Mouse (Mus musculus) intestine, embryonic 16.5 days (tissue): ENCODE results near the gene Dtx2. TPM values are rescaled to one million over a fixed set of nuclear protein-coding genes. Genes with fewer than 3 reads are reported as not detected.

Experiments used
- ATAC-seq: fragments of 200-750 bp; cut with Nextera tagmentation; 2 replicates; pipeline ENCODE4 v1.8.0; 2017; ENCODE audit warnings: moderate TSS enrichment, moderate library complexity
- H3K27ac ChIP-seq: fragments of 300-500 bp; sonication (generic); 2 replicates; pipeline ENCODE4 v1.5.1; 2014; ENCODE audit warnings: mild to moderate bottlenecking, low read length
- H3K27me3 ChIP-seq: fragments of 300-500 bp; sonication (generic); replicated peaks from 2 replicates; pipeline ENCODE4 v1.6.1; 2014; ENCODE audit warnings: low read length, control low read depth, mixed read lengths; ENCODE audit not compliant: control insufficient read depth, insufficient read depth
- H3K36me3 ChIP-seq: fragments of 300-500 bp; sonication (generic); 2 replicates; pipeline ENCODE4 v1.6.1; 2014; ENCODE audit warnings: low read length, control low read depth; ENCODE audit not compliant: control insufficient read depth, insufficient read depth
- H3K4me1 ChIP-seq: fragments of 300-500 bp; sonication (generic); 2 replicates; pipeline ENCODE4 v1.6.1; 2014; ENCODE audit warnings: low read length, control low read depth, mixed read lengths; ENCODE audit not compliant: control insufficient read depth, insufficient read depth
- H3K4me2 ChIP-seq: fragments of 300-500 bp; sonication (generic); 2 replicates; pipeline ENCODE4 v1.6.1; 2014; ENCODE audit warnings: low read depth, low read length, control low read depth
- H3K4me3 ChIP-seq: fragments of 300-500 bp; sonication (generic); 2 replicates; pipeline ENCODE4 v1.5.1; 2014; ENCODE audit warnings: mild to moderate bottlenecking, low read length
- H3K9ac ChIP-seq: fragments of 300-500 bp; sonication (generic); 2 replicates; pipeline ENCODE4 v1.6.1; 2014; ENCODE audit warnings: low read depth, low read length
- H3K9me3 ChIP-seq: fragments of 300-500 bp; sonication (generic); 2 replicates; pipeline ENCODE4 v1.6.1; 2016; ENCODE audit warnings: low read length, control low read depth; ENCODE audit not compliant: control insufficient read depth
- WGBS: fragments of 180-500 bp; shearing (Covaris S2); extraction: QIAGEN DNeasy Blood & Tissue Kit; methylation state at CpG from one replicate; pipeline ENCODE4 v1.1.7; 2014; 5-methylcytosine and 5-hydroxymethylcytosine counted together
- polyA plus RNA-seq: library from polyadenylated mRNA; unstranded; fragments of >200 nt; fragmentation: Nextera tagmentation; extraction: Ambion mirVana; gene quantifications from 2 replicates; pipeline ENCODE4 v1.2.1, GENCODE M21; 2015

Gene Dtx2
- polyA plus RNA-seq, 1 experiment from 2014 or later: 21.6 TPM

- H3K9ac ChIP-seq: 0 out of 2 replicates have a peak overlapping the region, but pooled peaks have one; percentile 11
- no peak overlapping the region for H3K4me3 ChIP-seq
- 85% methylated on average over 10 of the region's 10 CpGs for WGBS
- H3K9me3 ChIP-seq: no peaks in the 10 kb centered on the region
- H3K36me3 ChIP-seq: peaks cover 9% of the 10 kb centered on the region; the same call in 1 of the 2 replicates
- peaks cover 4% of the 10 kb centered on the region; the same call in 1 of the 2 replicates for H3K4me1 ChIP-seq
- no peak overlapping the region for H3K4me2 ChIP-seq
- ATAC-seq: no peak
- H3K27me3 ChIP-seq: no peaks in the 10 kb centered on the region
- no peak overlapping the region for H3K27ac ChIP-seq
Observed at GRCm38 (mm10) chr5:136014877-136015276, 20.3 kb downstream of the Dtx2 start.

- Histone ChIP-seq H3K9me3 (no peaks in the 10 kb centered on the region), H3K4me1 (peaks cover 6% of the 10 kb centered on the region; the same call in 1 of the 2 replicates), H3K36me3 (peaks cover 7% of the 10 kb centered on the region; the same call in 1 of the 2 replicates), H3K9ac (0 out of 2 replicates have a peak overlapping the region, but pooled peaks have one; percentile 37), H3K4me2 (no peak overlapping the region), H3K27me3 (no peaks in the 10 kb centered on the region), H3K27ac (no peak overlapping the region), H3K4me3 (no peak overlapping the region)
- WGBS: 76% methylated on average over 10 of the region's 10 CpGs
- ATAC-seq: 0 out of 2 replicates have a peak, but pooled peaks have one; percentile 21
Observed at GRCm38 (mm10) chr5:136015586-136015985, 21.0 kb downstream of the Dtx2 start.

- no peaks in the 10 kb centered on the region for H3K27me3 ChIP-seq
- H3K4me3 ChIP-seq: no peak overlapping the region
- H3K36me3 ChIP-seq: peaks cover 6% of the 10 kb centered on the region; the same call in 1 of the 2 replicates
- H3K4me1 ChIP-seq: peaks cover 6% of the 10 kb centered on the region; the same call in 1 of the 2 replicates
- peak; percentile 60 for ATAC-seq
- no peak overlapping the region; the same call in 1 of the 2 replicates for H3K27ac ChIP-seq
- WGBS: 75% methylated on average over 10 of the region's 10 CpGs
- H3K9ac ChIP-seq: 0 out of 2 replicates have a peak overlapping the region, but pooled peaks have one; percentile 31
- no peaks in the 10 kb centered on the region for H3K9me3 ChIP-seq
- H3K4me2 ChIP-seq: no peak overlapping the region
Observed at GRCm38 (mm10) chr5:136016014-136016876, 21.6 kb downstream of the Dtx2 start.

- Histone ChIP-seq H3K4me2 (no peak overlapping the region), H3K27me3 (no peaks in the 10 kb centered on the region), H3K4me3 (no peak overlapping the region), H3K36me3 (no peaks in the 10 kb centered on the region; the same call in 1 of the 2 replicates), H3K4me1 (peaks cover 6% of the 10 kb centered on the region; the same call in 1 of the 2 replicates), H3K27ac (no peak overlapping the region), H3K9ac (no peak overlapping the region), H3K9me3 (no peaks in the 10 kb centered on the region)
- ATAC-seq: no peak
- WGBS: 86% methylated on average over 6 of the region's 6 CpGs
Observed at GRCm38 (mm10) chr5:136017262-136017661, 22.7 kb downstream of the Dtx2 start.

- WGBS: 81% methylated on average over 2 of the region's 2 CpGs
Observed at GRCm38 (mm10) chr5:136018726-136019125, 24.1 kb downstream of the Dtx2 start.

GRCm38 (mm10) chr5:136019907-136020306 is 25.3 kb downstream of the Dtx2 start:
- ATAC-seq: peak; percentile 24; the same call in 1 of the 2 replicates
- Histone ChIP-seq H3K27me3 (no peaks in the 10 kb centered on the region), H3K4me3 (no peak overlapping the region), H3K9me3 (no peaks in the 10 kb centered on the region), H3K9ac (no peak overlapping the region), H3K36me3 (no peaks in the 10 kb centered on the region; the same call in 1 of the 2 replicates), H3K27ac (0 out of 2 replicates have a peak overlapping the region, but pooled peaks have one; percentile 4), H3K4me2 (no peak overlapping the region), H3K4me1 (peaks cover 6% of the 10 kb centered on the region; the same call in 1 of the 2 replicates)
- WGBS: 38% methylated on average over 1 of the region's 1 CpGs

More at GRCm38 (mm10) chr5:136018726-136019125, 24.1 kb downstream of the Dtx2 start:
- Histone ChIP-seq H3K4me1 (peaks cover 6% of the 10 kb centered on the region; the same call in 1 of the 2 replicates), H3K27me3 (no peaks in the 10 kb centered on the region), H3K4me2 (no peak overlapping the region), H3K4me3 (no peak overlapping the region), H3K9ac (no peak overlapping the region), H3K27ac (no peak overlapping the region), H3K36me3 (no peaks in the 10 kb centered on the region; the same call in 1 of the 2 replicates), H3K9me3 (no peaks in the 10 kb centered on the region)
- ATAC-seq: no peak

- no peak for ATAC-seq
- no peaks in the 10 kb centered on the region for H3K4me1 ChIP-seq
- H3K9ac ChIP-seq: no peak overlapping the region
- no peaks in the 10 kb centered on the region for H3K9me3 ChIP-seq
- no peak overlapping the region for H3K27ac ChIP-seq
- H3K4me3 ChIP-seq: no peak overlapping the region
- 0 out of 2 replicates have a peak, but pooled peaks cover 7% of the 10 kb centered on the region for H3K36me3 ChIP-seq
- no peaks in the 10 kb centered on the region for H3K27me3 ChIP-seq
- WGBS: 92% methylated on average over 3 of the region's 3 CpGs
- H3K4me2 ChIP-seq: no peak overlapping the region
Observed at GRCm38 (mm10) chr5:136025712-136026111, 31.1 kb downstream of the Dtx2 start.

- Histone ChIP-seq H3K9me3 (no peaks in the 10 kb centered on the region), H3K4me2 (no peak overlapping the region), H3K36me3 (peaks cover 10% of the 10 kb centered on the region; the same call in 1 of the 2 replicates), H3K4me1 (no peaks in the 10 kb centered on the region), H3K27me3 (no peaks in the 10 kb centered on the region), H3K4me3 (no peak overlapping the region), H3K27ac (no peak overlapping the region), H3K9ac (no peak overlapping the region)
- no peak for ATAC-seq
- 90% methylated on average over 9 of the region's 9 CpGs for WGBS
Observed at GRCm38 (mm10) chr5:136026859-136027258, 32.3 kb downstream of the Dtx2 start.

- Histone ChIP-seq H3K4me2 (no peak overlapping the region), H3K27me3 (no peaks in the 10 kb centered on the region), H3K4me3 (no peak overlapping the region), H3K36me3 (peaks cover 15% of the 10 kb centered on the region; the same call in 1 of the 2 replicates), H3K4me1 (no peaks in the 10 kb centered on the region), H3K27ac (no peak overlapping the region), H3K9ac (no peak overlapping the region), H3K9me3 (no peaks in the 10 kb centered on the region)
- WGBS: 84% methylated on average over 11 of the region's 11 CpGs
- ATAC-seq: no peak
Observed at GRCm38 (mm10) chr5:136027612-136028311, 33.2 kb downstream of the Dtx2 start.
